Mouse (Mus musculus) thymus, adult 2 months (tissue): ENCODE data around the gene Olfr91.

Experiments
- CTCF ChIP-seq: fragments of 200-500 bp; IDR thresholded peaks from 2 replicates; pipeline ENCODE4 v1.5.1; 2012; ENCODE audit warnings: mild to moderate bottlenecking, control low read depth, low read length, moderate library complexity, borderline replicate concordance; ENCODE audit not compliant: control insufficient read depth, poor library complexity, insufficient read depth; ENCODE audit errors: extremely low read depth
- POLR2A ChIP-seq: fragments of 200-500 bp; IDR thresholded peaks from 2 replicates; pipeline ENCODE4 v1.6.1; 2012; ENCODE audit warnings: mild to moderate bottlenecking, low read length, control low read depth, moderate library complexity; ENCODE audit not compliant: control insufficient read depth, poor library complexity, insufficient read depth; ENCODE audit errors: extremely low read depth

DNA sequence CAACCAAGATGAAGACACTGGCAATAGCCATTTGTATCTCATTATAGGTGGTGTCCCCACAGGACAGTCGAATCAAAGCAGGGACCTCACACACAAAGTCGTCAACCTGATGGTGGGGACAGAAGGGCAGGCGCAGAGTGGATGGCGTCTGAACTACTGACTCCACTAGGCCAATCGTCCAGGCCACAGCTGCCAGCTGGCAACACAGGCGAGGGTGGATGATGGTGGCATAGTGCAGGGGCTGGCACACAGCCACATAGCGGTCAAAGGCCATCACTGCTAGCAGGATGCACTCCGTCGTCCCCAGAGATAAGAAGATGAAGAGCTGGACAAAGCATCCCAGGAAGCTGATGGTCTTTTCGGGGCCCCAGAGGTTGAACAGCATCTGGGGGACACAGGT lies 12.5 kb downstream of the Olfr91 start:
- no peak for TF ChIP-seq POLR2A
- no peak for TF ChIP-seq CTCF
